Mouse (Mus musculus) heart, embryonic 16.5 days (tissue): ENCODE data around the gene Ppp1r12c. TPM values are rescaled to one million over a fixed set of nuclear protein-coding genes. Genes with fewer than 3 reads are reported as not detected.

Experiments
- ATAC-seq: fragments of 200-750 bp; cut with Nextera tagmentation; replicated peaks from 2 replicates; pipeline ENCODE4 v1.8.0; 2017; ENCODE audit warnings: moderate number of reproducible peaks; ENCODE audit not compliant: insufficient read depth, low FRiP score; ENCODE audit errors: extremely low read depth
- H3K27ac ChIP-seq: fragments of 300-500 bp; sonication (generic); 2 replicates; pipeline ENCODE4 v1.5.1; 2014; ENCODE audit warnings: mild to moderate bottlenecking, low read length, control low read depth, moderate library complexity
- H3K27me3 ChIP-seq: fragments of 300-500 bp; sonication (generic); 2 replicates; pipeline ENCODE4 v1.6.1; 2014; ENCODE audit warnings: low read length, mixed read lengths; ENCODE audit not compliant: control insufficient read depth, insufficient read depth
- H3K36me3 ChIP-seq: fragments of 300-500 bp; sonication (generic); 2 replicates; pipeline ENCODE4 v1.6.1; 2014; ENCODE audit not compliant: control insufficient read depth, insufficient read depth
- H3K4me1 ChIP-seq: fragments of 300-500 bp; sonication (generic); 2 replicates; pipeline ENCODE4 v1.6.1; 2014; ENCODE audit warnings: low read length, mixed read lengths; ENCODE audit not compliant: control insufficient read depth, insufficient read depth
- H3K4me2 ChIP-seq: fragments of 300-500 bp; sonication (generic); 2 replicates; pipeline ENCODE4 v1.6.1; 2014; ENCODE audit warnings: low read depth, mild to moderate bottlenecking, control low read depth, low read length
- H3K4me3 ChIP-seq: fragments of 300-500 bp; sonication (generic); 2 replicates; pipeline ENCODE4 v1.5.1; 2014; ENCODE audit warnings: mild to moderate bottlenecking, control low read depth, low read length
- H3K9ac ChIP-seq: fragments of 300-500 bp; sonication (generic); 2 replicates; pipeline ENCODE4 v1.6.1; 2014; ENCODE audit warnings: low read length, control low read depth
- H3K9me3 ChIP-seq: fragments of 300-500 bp; sonication (generic); replicated peaks from 2 replicates; pipeline ENCODE4 v1.6.1; 2016; ENCODE audit warnings: low read length; ENCODE audit not compliant: control insufficient read depth
- WGBS: fragments of 180-500 bp; shearing (Covaris S2); extraction: QIAGEN DNeasy Blood & Tissue Kit; methylation state at CpG from one replicate; pipeline ENCODE4 v1.1.7; 2014; 5-methylcytosine and 5-hydroxymethylcytosine counted together
- microRNA-seq: library from miRNA; unstranded; fragments of <30 nt; microRNA quantifications from one replicate; pipeline ENCODE4, GENCODE M21; 2017
- polyA plus RNA-seq: library from polyadenylated mRNA; unstranded; fragments of >200 nt; fragmentation: Nextera tagmentation; extraction: Ambion mirVana; gene quantifications from 2 replicates; pipeline ENCODE4 v1.2.1, GENCODE M21; 2015

Gene Ppp1r12c
- polyA plus RNA-seq, 1 experiment from 2014 or later = 28.6 TPM

- Histone ChIP-seq H3K27me3 (no peaks in the 10 kb centered on the region), H3K4me2 (no peak overlapping the region), H3K9ac (no peak overlapping the region), H3K4me1 (no peaks in the 10 kb centered on the region), H3K9me3 (no peaks in the 10 kb centered on the region), H3K4me3 (no peak overlapping the region), H3K27ac (no peak overlapping the region), H3K36me3 (peaks cover 65% of the 10 kb centered on the region)
- no peak for ATAC-seq
- WGBS = 79% methylated on average over 2 of the region's 2 CpGs
Observed at GRCm38 (mm10) chr7:4437721-4438120, 63.8 kb downstream of the Ppp1r12c start.

GRCm38 (mm10) chr7:4432026-4432425 is 69.5 kb downstream of the Ppp1r12c start:
- 82% methylated on average over 8 of the region's 8 CpGs for WGBS
- H3K4me2 ChIP-seq = no peak overlapping the region
- no peaks in the 10 kb centered on the region for H3K9me3 ChIP-seq
- no peak overlapping the region for H3K27ac ChIP-seq
- no peaks in the 10 kb centered on the region for H3K4me1 ChIP-seq
- peaks cover 84% of the 10 kb centered on the region for H3K36me3 ChIP-seq
- no peak overlapping the region for H3K9ac ChIP-seq
- no peak for ATAC-seq
- no peak overlapping the region for H3K4me3 ChIP-seq
- no peaks in the 10 kb centered on the region for H3K27me3 ChIP-seq

GRCm38 (mm10) chr7:4431548-4431947 is 69.9 kb downstream of the Ppp1r12c start:
- WGBS = 82% methylated on average over 6 of the region's 6 CpGs
- no peak for ATAC-seq
- Histone ChIP-seq H3K27me3 (no peaks in the 10 kb centered on the region), H3K36me3 (peaks cover 81% of the 10 kb centered on the region), H3K4me1 (no peaks in the 10 kb centered on the region), H3K4me2 (no peak overlapping the region), H3K9me3 (no peaks in the 10 kb centered on the region), H3K4me3 (no peak overlapping the region), H3K27ac (no peak overlapping the region), H3K9ac (no peak overlapping the region)

Small RNA genes lying within 50 kb of the gene (microRNA-seq; reads per million reads assigned to microRNA genes)
- not detected for gene Gm24605

Other genes with a start within 250 kb of the Ppp1r12c start
- gene Ncr1, start 164.0 kb downstream of the Ppp1r12c start, polyA plus RNA-seq = 0.12 TPM in 1 of 2 replicates, not detected in the other
- 0.14 and 0.16 TPM in 2 replicates for gene Gp6, start 103.9 kb downstream of the Ppp1r12c start, polyA plus RNA-seq
- 31.9 and 32.2 TPM in 2 replicates for gene Rdh13, start 56.0 kb downstream of the Ppp1r12c start, polyA plus RNA-seq
- gene Eps8l1, start 41.0 kb downstream of the Ppp1r12c start, polyA plus RNA-seq = 3.6 and 5.6 TPM in 2 replicates
- gene Tnnt1, start 14.7 kb upstream of the Ppp1r12c start, polyA plus RNA-seq = 170 and 190 TPM in 2 replicates
- gene Tnni3, start 22.5 kb upstream of the Ppp1r12c start, polyA plus RNA-seq = 3,783 and 3,984 TPM in 2 replicates
- 1.1 and 1.3 TPM in 2 replicates for gene Dnaaf3, start 30.8 kb upstream of the Ppp1r12c start, polyA plus RNA-seq
- 1.9 and 3.4 TPM in 2 replicates for gene Syt5, start 45.9 kb upstream of the Ppp1r12c start, polyA plus RNA-seq
- 0.17 TPM in 1 of 2 replicates, not detected in the other for gene Ptprh, start 102.4 kb upstream of the Ppp1r12c start, polyA plus RNA-seq
- gene Tmem86b, start 129.7 kb upstream of the Ppp1r12c start, polyA plus RNA-seq = 1.0 and 1.5 TPM in 2 replicates
- 4.9 and 5.8 TPM in 2 replicates for gene Ppp6r1, start 157.3 kb upstream of the Ppp1r12c start, polyA plus RNA-seq
- gene Hspbp1, start 183.4 kb upstream of the Ppp1r12c start, polyA plus RNA-seq = 76.6 and 82.0 TPM in 2 replicates
- 0.49 and 1.1 TPM in 2 replicates for gene Brsk1, start 188.9 kb upstream of the Ppp1r12c start, polyA plus RNA-seq
- gene Tmem150b, start 223.6 kb upstream of the Ppp1r12c start, polyA plus RNA-seq = 0.06 and 0.33 TPM in 2 replicates
- 53.6 and 59.0 TPM in 2 replicates for gene Kmt5c, start 238.4 kb upstream of the Ppp1r12c start, polyA plus RNA-seq